Mouse (Mus musculus): ENCODE measurements around the gene Scgb2b7. TPM values are rescaled to one million over a fixed set of nuclear protein-coding genes. Genes with fewer than 3 reads are reported as not detected.
"Not testable (repeated sequence)": the region's sequence is repeated elsewhere in the genome, so short reads cannot be mapped to it uniquely, and the experiment has no call there.

Gene Scgb2b7
- total RNA-seq (2015; ENCODE audit: low replicate concordance) (not detected in 2 replicates), total RNA-seq (2017; ENCODE audit: low replicate concordance) (not detected in 2 replicates)

- not testable (repeated sequence) for ATAC-seq (replicated peaks; ENCODE audit: low FRiP score, poor library complexity, severe bottlenecking)
Observed at GRCm38 (mm10) chr7:31705657-31706056, at the start of gene Scgb2b7. TSS of gene Scgb2b7 (minus strand) at chr7:31705757.

GRCm38 (mm10) chr7:31712365-31712764, 6.8 kb upstream of the Scgb2b7 start, which contains the start of gene Scgb1b7:
TSS of gene Scgb1b7 (plus strand) at chr7:31712665.
- ATAC-seq (replicated peaks; ENCODE audit: low FRiP score, poor library complexity, severe bottlenecking) = not testable (repeated sequence)

Other genes starting within 250 kb of the Scgb2b7 start
- gene Scgb1b7, start 6.9 kb upstream of the Scgb2b7 start, total RNA-seq (2015; ENCODE audit: low replicate concordance) = not detected in 2 replicates
- gene Scgb1b7, start 6.9 kb upstream of the Scgb2b7 start, total RNA-seq (2017; ENCODE audit: low replicate concordance) = not detected in 2 replicates